Mouse (Mus musculus): ENCODE results near the gene Mrc2. TPM values are rescaled to one million over a fixed set of nuclear protein-coding genes. Genes with fewer than 3 reads are reported as not detected.

Gene Mrc2
- total and polyA plus RNA-seq, 3 experiments: not detected

GRCm38 (mm10) chr11:105293101-105293581 lies 698 bp downstream of the Mrc2 start:
- Histone ChIP-seq H3K36me3 (ENCODE audit: control insufficient read depth in 1 of 2, insufficient read depth in 2 of 2, low read length in 2 of 2) (no peaks in the 10 kb centered on the region), H3K79me2 (ENCODE audit: control insufficient read depth, insufficient read depth, low read length, poor library complexity) (no peaks in the 10 kb centered on the region), H3K9me3 (replicated peaks; ENCODE audit: insufficient read depth, low read length) (no peaks in the 10 kb centered on the region), H3K9ac (ENCODE audit: control insufficient read depth, low read depth, low read length, poor library complexity, severe bottlenecking) (no peak overlapping the region), H3K4me1 (ENCODE audit: control insufficient read depth in 1 of 2, insufficient read depth in 2 of 2, low read length in 2 of 2) (no peaks in the 10 kb centered on the region), H3K4me3 (ENCODE audit: control insufficient read depth in 1 of 2, insufficient read depth in 1 of 2, low read depth in 2 of 2, low read length in 2 of 2) (no peak overlapping the region), H3K27me3 (ENCODE audit: control insufficient read depth in 1 of 2, insufficient read depth in 2 of 2, low read length in 2 of 2) (no peaks in the 10 kb centered on the region), H3K27ac (ENCODE audit: control insufficient read depth, low read depth, low read length) (no peak overlapping the region)
- no peak for DNase-seq (ENCODE audit: low read depth, low spot score)
- TF ChIP-seq SMC3 (IDR thresholded peaks at IDR 0.05; ENCODE audit: low read depth, low read length): no peak
- no peak for TF ChIP-seq TCF12 (IDR thresholded peaks at IDR 0.05; ENCODE audit: low read depth, low read length)
- TF ChIP-seq CHD1 (IDR thresholded peaks at IDR 0.05; ENCODE audit: low read depth, low read length): no peak
- TF ChIP-seq USF2 (IDR thresholded peaks at IDR 0.05; ENCODE audit: borderline replicate concordance in 1 of 2, insufficient read depth in 1 of 2, low read depth in 1 of 2, low read length in 2 of 2): no peak
- no peak for TF ChIP-seq TBP (IDR thresholded peaks at IDR 0.05; ENCODE audit: low read depth, low read length)
- TF ChIP-seq JUND (IDR thresholded peaks at IDR 0.05; ENCODE audit: low read depth, low read length): no peak
- no peak for TF ChIP-seq GATA1 (IDR thresholded peaks at IDR 0.05; ENCODE audit: low read depth, low read length)
- no peak for TF ChIP-seq MEF2A (IDR thresholded peaks at IDR 0.05; ENCODE audit: extremely low read depth, insufficient replicate concordance, low read depth, low read length, poor library complexity, severe bottlenecking)
- no peak for TF ChIP-seq ZC3H11A (IDR thresholded peaks at IDR 0.05; ENCODE audit: low read depth, low read length)
- no peak for TF ChIP-seq GABPA (IDR thresholded peaks at IDR 0.05; ENCODE audit: low read depth, low read length)

- Histone ChIP-seq H3K79me2 (ENCODE audit: control insufficient read depth, insufficient read depth, low read length, poor library complexity) (no peaks in the 10 kb centered on the region), H3K4me1 (ENCODE audit: control insufficient read depth in 1 of 2, insufficient read depth in 2 of 2, low read length in 2 of 2) (no peaks in the 10 kb centered on the region), H3K27me3 (ENCODE audit: control insufficient read depth in 1 of 2, insufficient read depth in 2 of 2, low read length in 2 of 2) (no peaks in the 10 kb centered on the region; a peak in 1 of 4 replicates), H3K27ac (ENCODE audit: control insufficient read depth, low read depth, low read length) (no peak overlapping the region), H3K9ac (ENCODE audit: control insufficient read depth, low read depth, low read length, poor library complexity, severe bottlenecking) (no peak overlapping the region), H3K4me3 (ENCODE audit: control insufficient read depth in 1 of 2, insufficient read depth in 1 of 2, low read depth in 2 of 2, low read length in 2 of 2) (no peak overlapping the region), H3K9me3 (replicated peaks; ENCODE audit: insufficient read depth, low read length) (no peaks in the 10 kb centered on the region), H3K36me3 (ENCODE audit: control insufficient read depth in 1 of 2, insufficient read depth in 2 of 2, low read length in 2 of 2) (no peaks in the 10 kb centered on the region)
- DNase-seq (ENCODE audit: low read depth, low spot score): no peak
- TF ChIP-seq RAD21 (IDR thresholded peaks at IDR 0.05; ENCODE audit: low read depth, low read length): no peak
- TF ChIP-seq ZMIZ1 (IDR thresholded peaks at IDR 0.05; ENCODE audit: low read depth, low read length): no peak
- TF ChIP-seq POLR2AphosphoS5 (IDR thresholded peaks at IDR 0.05; ENCODE audit: borderline replicate concordance, low read depth, low read length): no peak
- no peak for TF ChIP-seq TAL1 (IDR thresholded peaks at IDR 0.05; ENCODE audit: low read length)
- TF ChIP-seq SIN3A (IDR thresholded peaks at IDR 0.05; ENCODE audit: low read length): no peak
- TF ChIP-seq EP300 (IDR thresholded peaks at IDR 0.05; ENCODE audit: low read depth in 1 of 2, low read length in 2 of 2): no peak
- no peak for TF ChIP-seq HCFC1 (IDR thresholded peaks at IDR 0.05; ENCODE audit: low read depth, low read length)
- no peak for TF ChIP-seq MEF2A (IDR thresholded peaks at IDR 0.05; ENCODE audit: extremely low read depth, insufficient replicate concordance, low read depth, low read length, poor library complexity, severe bottlenecking)
Observed at GRCm38 (mm10) chr11:105293901-105294494, 1.6 kb downstream of the Mrc2 start.
